Mouse (Mus musculus) cerebellum, adult 2 months (tissue): ENCODE results near the gene Celf6. TPM values are rescaled to one million over a fixed set of nuclear protein-coding genes. Genes with fewer than 3 reads are reported as not detected.

Experiments
- DNase-seq, 2 experiments: peaks; one replicate each; pipeline ENCODE4 v3.0.0; 2021
- H3K27ac ChIP-seq: fragments of 200-500 bp; 2 replicates; pipeline ENCODE4 v1.5.1; 2012; ENCODE audit warnings: low read length, control low read depth, inconsistent platforms; ENCODE audit not compliant: insufficient read depth
- H3K27me3 ChIP-seq: fragments of 200-500 bp; 2 replicates; pipeline ENCODE4 v1.6.1; 2012; ENCODE audit warnings: inconsistent platforms, mild to moderate bottlenecking, low read length, moderate library complexity; ENCODE audit not compliant: control insufficient read depth, insufficient read depth
- H3K4me1 ChIP-seq: fragments of 200-500 bp; 2 replicates; pipeline ENCODE4 v1.6.1; 2011; ENCODE audit warnings: low read length; ENCODE audit not compliant: control insufficient read depth, insufficient read depth
- H3K4me3 ChIP-seq: fragments of 200-500 bp; replicated peaks from 2 replicates; pipeline ENCODE3; 2011; ENCODE audit warnings: mild to moderate bottlenecking, low read depth, low read length, control low read depth; ENCODE audit not compliant: insufficient read depth
- CTCF ChIP-seq: fragments of 200-500 bp; IDR thresholded peaks from 2 replicates; pipeline ENCODE4 v1.5.1; 2011; ENCODE audit warnings: low read depth, mild to moderate bottlenecking, control low read depth, low read length, moderate library complexity, borderline replicate concordance; ENCODE audit not compliant: insufficient read depth
- POLR2A ChIP-seq: fragments of 200-500 bp; IDR thresholded peaks from 2 replicates; pipeline ENCODE4 v1.6.1; 2011; ENCODE audit warnings: low read length, control low read depth, borderline replicate concordance; ENCODE audit not compliant: insufficient read depth
- WGBS: fragments of 180-500 bp; shearing (Covaris S2); methylation state at CpG from one replicate; pipeline ENCODE4 v1.1.7; 2018; 5-methylcytosine and 5-hydroxymethylcytosine counted together
- polyA plus RNA-seq: library from polyadenylated mRNA; depleted of rRNA; stranded (reverse); fragments of >200 nt; gene quantifications from 2 replicates; pipeline ENCODE4 v1.2.3, GENCODE M21; 2012

The Celf6 gene
- polyA plus RNA-seq, 1 experiment: 7.4 TPM

- H3K27ac ChIP-seq: no peak overlapping the region
- H3K4me1 ChIP-seq: no peaks in the 10 kb centered on the region; the same call in 1 of the 2 replicates
- DNase-seq: no peak
- no peak for TF ChIP-seq CTCF
- no peak for TF ChIP-seq POLR2A
- H3K4me3 ChIP-seq: no peak overlapping the region
- 71% methylated on average over 10 of the region's 10 CpGs for WGBS
- no peaks in the 10 kb centered on the region for H3K27me3 ChIP-seq
These were observed 12.2 kb downstream of the Celf6 start for GRCm38 (mm10) chr9:59589703-59590439.

GRCm38 (mm10) chr9:59601661-59602060 lies 23.9 kb downstream of the Celf6 start:
- H3K4me1 ChIP-seq: no peaks in the 10 kb centered on the region
- no peak for DNase-seq
- no peak overlapping the region for H3K27ac ChIP-seq
- no peak overlapping the region for H3K4me3 ChIP-seq
- TF ChIP-seq POLR2A (no peak), CTCF (no peak)
- 83% methylated on average over 8 of the region's 8 CpGs for WGBS
- no peaks in the 10 kb centered on the region for H3K27me3 ChIP-seq

- Histone ChIP-seq H3K27me3 (no peaks in the 10 kb centered on the region), H3K27ac (no peak overlapping the region), H3K4me3 (no peak overlapping the region), H3K4me1 (no peaks in the 10 kb centered on the region)
- TF ChIP-seq CTCF: no peak
- no peak for TF ChIP-seq POLR2A
- WGBS: 21% methylated on average over 6 of the region's 6 CpGs
- DNase-seq: peak; percentile 23 to 38
These were observed 28.2 kb downstream of the Celf6 start for GRCm38 (mm10) chr9:59605967-59606366.

- Histone ChIP-seq H3K4me3 (no peak overlapping the region), H3K4me1 (no peaks in the 10 kb centered on the region), H3K27me3 (no peaks in the 10 kb centered on the region), H3K27ac (no peak overlapping the region)
- 96% methylated on average over 2 of the region's 2 CpGs for WGBS
- no peak for DNase-seq
- TF ChIP-seq CTCF: no peak
- TF ChIP-seq POLR2A: no peak
These were observed 33.2 kb downstream of the Celf6 start for GRCm38 (mm10) chr9:59610950-59611349.

- 66% methylated on average over 2 of the region's 2 CpGs for WGBS
- H3K4me1 ChIP-seq: peaks cover 2% of the 10 kb centered on the region; the same call in 1 of the 2 replicates
- H3K27me3 ChIP-seq: no peaks in the 10 kb centered on the region
- DNase-seq: no peak
- TF ChIP-seq POLR2A: no peak
- TF ChIP-seq CTCF: no peak
- H3K27ac ChIP-seq: no peak overlapping the region
- H3K4me3 ChIP-seq: no peak overlapping the region
These were observed 38.1 kb downstream of the Celf6 start for GRCm38 (mm10) chr9:59615797-59616196.

GRCm38 (mm10) chr9:59616622-59617306 lies 39.0 kb downstream of the Celf6 start, which contains the start of gene Parp6:
Gene Parp6 (plus strand): TSS chr9:59617284.
- H3K27ac ChIP-seq: peak within 1 kb of the TSS; percentile 69
- peak; percentile 100 for DNase-seq
- H3K4me3 ChIP-seq: peak within 1 kb of the TSS; percentile 87
- TF ChIP-seq POLR2A (peak; percentile 90; the same call in 1 of the 2 replicates), CTCF (peak; percentile 24; the same call in 1 of the 2 replicates)
- under 1% methylated on average over 36 of the region's 36 CpGs for WGBS
- peaks cover 2% of the 10 kb centered on the region; the same call in 1 of the 2 replicates for H3K4me1 ChIP-seq
- no peaks in the 10 kb centered on the region for H3K27me3 ChIP-seq

- WGBS: under 1% methylated on average over 58 of the region's 58 CpGs
- peaks cover 2% of the 10 kb centered on the region; the same call in 1 of the 2 replicates for H3K4me1 ChIP-seq
- no peaks in the 10 kb centered on the region for H3K27me3 ChIP-seq
- peak overlapping the region; percentile 87 for H3K4me3 ChIP-seq
- no peak for DNase-seq
- peak overlapping the region; percentile 69 for H3K27ac ChIP-seq
- no peak for TF ChIP-seq CTCF
- no peak for TF ChIP-seq POLR2A
These were observed 39.7 kb downstream of the Celf6 start for GRCm38 (mm10) chr9:59617307-59617973.
